Mouse (Mus musculus) intestine, postnatal 0 days (tissue): ENCODE measurements around the gene Gabra4. TPM values are rescaled to one million over a fixed set of nuclear protein-coding genes. Genes with fewer than 3 reads are reported as not detected.

Source experiments
- ATAC-seq: fragments of 200-750 bp; cut with Nextera tagmentation; 2 replicates; pipeline ENCODE4 v1.8.0; 2017; ENCODE audit warnings: mild to moderate bottlenecking, moderate TSS enrichment, moderate library complexity
- H3K27ac ChIP-seq: fragments of 300-500 bp; sonication (generic); 2 replicates; pipeline ENCODE4 v1.5.1; 2014; ENCODE audit warnings: mild to moderate bottlenecking, low read depth, low read length, moderate library complexity
- H3K27me3 ChIP-seq: fragments of 300-500 bp; sonication (generic); replicated peaks from 2 replicates; pipeline ENCODE4 v1.6.1; 2014; ENCODE audit warnings: low read length, mixed read lengths; ENCODE audit not compliant: control insufficient read depth, insufficient read depth
- H3K36me3 ChIP-seq: fragments of 300-500 bp; sonication (generic); 2 replicates; pipeline ENCODE4 v1.6.1; 2014; ENCODE audit warnings: mild to moderate bottlenecking, moderate library complexity; ENCODE audit not compliant: control insufficient read depth, insufficient read depth
- H3K4me1 ChIP-seq: fragments of 300-500 bp; sonication (generic); replicated peaks from 2 replicates; pipeline ENCODE4 v1.6.1; 2014; ENCODE audit warnings: antibody characterized with exemption, low read length, mixed read lengths; ENCODE audit not compliant: control insufficient read depth, insufficient read depth
- H3K4me2 ChIP-seq: fragments of 300-500 bp; sonication (generic); replicated peaks from 2 replicates; pipeline ENCODE4 v1.6.1; 2014; ENCODE audit warnings: low read depth, mild to moderate bottlenecking, moderate library complexity
- H3K4me3 ChIP-seq: fragments of 300-500 bp; sonication (generic); 2 replicates; pipeline ENCODE4 v1.5.1; 2014; ENCODE audit warnings: low read depth, low read length
- H3K9ac ChIP-seq: fragments of 300-500 bp; sonication (generic); 2 replicates; pipeline ENCODE4 v1.6.1; 2014; ENCODE audit warnings: mild to moderate bottlenecking, low read depth, low read length
- H3K9me3 ChIP-seq: fragments of 300-500 bp; sonication (generic); 2 replicates; pipeline ENCODE4 v1.6.1; 2016; ENCODE audit warnings: mixed run types; ENCODE audit not compliant: control insufficient read depth
- CTCF ChIP-seq: sonication (generic); IDR thresholded peaks from 2 replicates; pipeline ENCODE4 v1.5.1; 2016; ENCODE audit warnings: low read depth, mild to moderate bottlenecking, control low read depth, antibody characterized with exemption, moderate library complexity
- WGBS: fragments of 180-500 bp; shearing (Covaris S2); extraction: QIAGEN DNeasy Blood & Tissue Kit; methylation state at CpG from one replicate; pipeline ENCODE4 v1.1.7; 2014; 5-methylcytosine and 5-hydroxymethylcytosine counted together
- polyA plus RNA-seq: library from polyadenylated mRNA; unstranded; fragments of >200 nt; fragmentation: Nextera tagmentation; extraction: Ambion mirVana; gene quantifications from 2 replicates; pipeline ENCODE4 v1.2.1, GENCODE M21; 2015

Gene Gabra4
- polyA plus RNA-seq, 1 experiment from 2014 or later, result 0.18 TPM

DNA sequence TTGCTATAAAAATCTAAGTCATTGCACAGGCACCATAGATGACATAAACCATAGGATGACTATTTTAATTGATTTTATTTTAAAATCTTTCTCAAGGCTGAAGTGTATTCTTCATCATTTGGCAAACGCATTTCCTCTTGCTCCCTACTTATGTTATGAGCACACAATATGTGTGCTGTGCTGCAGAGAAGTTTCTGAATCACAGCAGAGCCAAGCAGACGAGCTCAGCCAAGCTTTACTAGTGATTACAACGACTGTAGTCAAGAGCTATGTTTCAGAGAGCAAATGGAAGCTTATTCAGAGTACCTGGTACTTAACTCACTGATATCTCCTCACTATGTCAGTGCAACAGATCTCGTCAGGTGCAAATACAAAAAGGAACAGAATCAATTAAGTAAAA is 41.4 kb downstream of the Gabra4 start:
- TF ChIP-seq CTCF, result no peak
- no peaks in the 10 kb centered on the region for H3K9me3 ChIP-seq
- H3K4me3 ChIP-seq, result no peak overlapping the region
- H3K36me3 ChIP-seq, result no peaks in the 10 kb centered on the region
- ATAC-seq, result no peak
- H3K4me1 ChIP-seq, result no peaks in the 10 kb centered on the region
- no peak overlapping the region for H3K9ac ChIP-seq
- H3K4me2 ChIP-seq, result no peak overlapping the region
- 61% methylated on average over 4 of the region's 4 CpGs for WGBS
- no peak overlapping the region for H3K27ac ChIP-seq
- H3K27me3 ChIP-seq, result no peaks in the 10 kb centered on the region

DNA sequence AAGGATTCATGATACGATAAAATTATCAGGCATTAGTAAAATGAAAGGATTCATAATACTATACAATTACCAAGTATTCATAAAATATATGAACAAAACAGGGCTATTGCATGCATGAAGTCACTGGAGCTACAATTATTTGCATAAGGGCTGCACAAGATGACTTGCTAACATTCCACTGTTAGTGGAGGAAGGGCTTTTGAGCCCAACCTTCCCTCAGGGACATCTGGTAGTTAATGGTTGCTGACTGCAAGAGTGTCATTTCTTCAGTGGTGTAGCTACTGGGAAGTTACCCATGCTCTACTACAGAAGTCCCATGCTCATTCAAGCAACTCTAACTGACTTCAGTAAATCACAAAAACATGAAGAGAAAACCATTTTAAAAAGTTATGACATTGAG is 43.8 kb downstream of the Gabra4 start:
- no peaks in the 10 kb centered on the region for H3K27me3 ChIP-seq
- no peaks in the 10 kb centered on the region for H3K36me3 ChIP-seq
- WGBS, result 97% methylated on average over 1 of the region's 1 CpGs
- no peaks in the 10 kb centered on the region for H3K9me3 ChIP-seq
- no peak overlapping the region for H3K27ac ChIP-seq
- H3K4me1 ChIP-seq, result no peaks in the 10 kb centered on the region
- no peak overlapping the region for H3K9ac ChIP-seq
- no peak for TF ChIP-seq CTCF
- H3K4me3 ChIP-seq, result no peak overlapping the region
- no peak for ATAC-seq
- H3K4me2 ChIP-seq, result no peak overlapping the region

DNA sequence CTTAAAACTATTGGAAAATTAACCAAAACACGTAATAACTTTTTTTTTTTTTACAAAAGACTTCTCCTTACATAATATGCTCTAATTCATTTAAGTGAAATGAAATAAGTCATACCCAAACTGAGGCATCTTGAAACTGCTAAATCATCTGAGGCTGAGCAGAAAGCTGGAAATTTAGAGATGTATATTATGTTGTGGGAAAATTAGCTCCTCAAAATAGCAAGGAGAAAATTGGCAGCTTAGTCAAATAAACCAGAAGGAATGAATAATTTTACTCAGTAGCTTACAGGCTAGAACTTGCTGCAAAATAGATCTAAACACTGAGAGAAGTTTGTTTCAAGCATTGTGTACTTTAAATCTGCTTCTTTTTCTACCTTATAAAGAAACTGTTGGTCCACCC is 49.4 kb downstream of the Gabra4 start:
- Histone ChIP-seq H3K4me1 (no peaks in the 10 kb centered on the region), H3K9ac (no peak overlapping the region), H3K36me3 (no peaks in the 10 kb centered on the region), H3K4me3 (no peak overlapping the region), H3K9me3 (no peaks in the 10 kb centered on the region), H3K4me2 (no peak overlapping the region), H3K27me3 (no peaks in the 10 kb centered on the region), H3K27ac (no peak overlapping the region)
- ATAC-seq, result no peak
- TF ChIP-seq CTCF, result no peak
- WGBS, result 79% methylated on average over 1 of the region's 1 CpGs

DNA sequence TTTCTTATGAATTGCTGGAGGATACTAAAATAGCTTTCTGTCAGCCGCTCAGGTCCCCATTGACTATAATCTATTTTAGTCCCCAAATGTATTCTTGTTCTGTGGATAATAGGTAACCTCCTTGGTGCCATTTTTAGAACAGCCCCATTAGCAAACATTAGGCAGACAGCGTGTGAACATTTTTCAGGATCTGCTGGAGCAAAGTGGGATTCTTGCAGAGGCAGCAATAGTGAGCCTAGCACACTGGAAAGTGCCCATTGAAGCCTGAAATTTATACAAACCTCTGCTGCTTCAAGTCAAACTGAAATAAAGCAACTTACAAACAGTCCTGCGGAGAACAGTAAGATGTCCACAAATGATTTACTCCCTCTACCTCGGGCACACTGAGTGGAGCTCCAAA is 51.2 kb downstream of the Gabra4 start:
- 52% methylated on average over 4 of the region's 4 CpGs for WGBS

DNA sequence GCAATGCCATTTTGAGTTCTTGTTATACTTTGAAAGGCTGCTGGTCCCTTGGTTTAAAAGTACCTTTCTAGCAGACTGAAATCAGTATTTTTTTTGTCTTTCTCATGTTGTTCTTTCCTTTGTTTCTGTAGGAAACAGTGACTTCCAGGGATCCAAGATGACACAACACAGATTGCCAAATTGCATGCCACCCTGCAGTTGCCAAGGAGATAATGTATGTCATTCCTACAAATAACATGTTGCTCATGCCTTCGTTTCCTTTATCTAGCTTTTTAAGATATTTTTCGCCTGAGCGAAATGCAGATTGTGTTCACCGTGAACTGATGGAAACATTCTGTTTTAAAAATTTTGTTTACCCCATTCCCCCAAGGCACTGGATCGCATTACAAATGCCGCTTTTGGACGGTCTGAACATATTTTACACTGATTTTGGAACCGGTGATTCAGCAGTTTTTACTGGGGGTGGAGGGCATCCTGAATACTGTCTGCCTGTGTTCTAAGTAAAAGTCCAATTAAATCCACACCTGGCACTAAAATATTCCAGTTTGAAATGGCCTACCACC is 53.9 kb downstream of the Gabra4 start:
- no peak for TF ChIP-seq CTCF
- no peak overlapping the region for H3K9ac ChIP-seq
- H3K4me3 ChIP-seq, result no peak overlapping the region
- 70% methylated on average over 8 of the region's 8 CpGs for WGBS
- H3K4me1 ChIP-seq, result no peaks in the 10 kb centered on the region
- H3K4me2 ChIP-seq, result no peak overlapping the region
- no peak for ATAC-seq
- H3K9me3 ChIP-seq, result no peaks in the 10 kb centered on the region
- H3K27ac ChIP-seq, result no peak overlapping the region
- H3K36me3 ChIP-seq, result no peaks in the 10 kb centered on the region
- H3K27me3 ChIP-seq, result no peaks in the 10 kb centered on the region

More for the DNA sequence above, 51.2 kb downstream of the Gabra4 start:
- H3K36me3 ChIP-seq, result no peaks in the 10 kb centered on the region
- no peak overlapping the region for H3K4me2 ChIP-seq
- H3K4me1 ChIP-seq, result no peaks in the 10 kb centered on the region
- H3K27me3 ChIP-seq, result no peaks in the 10 kb centered on the region
- H3K4me3 ChIP-seq, result no peak overlapping the region
- H3K9ac ChIP-seq, result no peak overlapping the region
- no peaks in the 10 kb centered on the region for H3K9me3 ChIP-seq
- ATAC-seq, result no peak
- TF ChIP-seq CTCF, result no peak
- no peak overlapping the region for H3K27ac ChIP-seq

DNA sequence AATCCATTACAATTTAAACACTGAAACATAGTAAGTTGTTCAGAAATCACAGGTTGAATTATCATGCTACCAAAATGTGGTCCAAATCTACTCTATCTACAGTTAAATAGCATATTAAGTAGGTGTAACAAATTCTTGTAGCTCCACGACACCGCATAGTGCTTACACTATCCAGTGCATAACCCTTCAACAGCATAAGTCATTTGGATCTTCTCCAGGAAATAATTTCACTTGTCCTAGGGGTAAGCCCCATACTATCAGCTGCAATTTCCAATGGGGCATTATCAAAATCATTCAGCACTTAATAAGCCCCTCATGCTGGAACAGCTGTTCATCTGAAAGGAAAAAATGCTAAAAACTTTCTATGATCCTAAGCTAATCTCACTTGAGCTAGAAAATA is 62.8 kb downstream of the Gabra4 start:
- no peak for ATAC-seq
- H3K27ac ChIP-seq, result no peak overlapping the region
- H3K36me3 ChIP-seq, result no peaks in the 10 kb centered on the region
- H3K9ac ChIP-seq, result no peak overlapping the region
- TF ChIP-seq CTCF, result no peak
- no peaks in the 10 kb centered on the region for H3K4me1 ChIP-seq
- no peak overlapping the region for H3K4me2 ChIP-seq
- H3K9me3 ChIP-seq, result no peaks in the 10 kb centered on the region
- 77% methylated on average over 2 of the region's 2 CpGs for WGBS
- no peaks in the 10 kb centered on the region for H3K27me3 ChIP-seq
- H3K4me3 ChIP-seq, result no peak overlapping the region

DNA sequence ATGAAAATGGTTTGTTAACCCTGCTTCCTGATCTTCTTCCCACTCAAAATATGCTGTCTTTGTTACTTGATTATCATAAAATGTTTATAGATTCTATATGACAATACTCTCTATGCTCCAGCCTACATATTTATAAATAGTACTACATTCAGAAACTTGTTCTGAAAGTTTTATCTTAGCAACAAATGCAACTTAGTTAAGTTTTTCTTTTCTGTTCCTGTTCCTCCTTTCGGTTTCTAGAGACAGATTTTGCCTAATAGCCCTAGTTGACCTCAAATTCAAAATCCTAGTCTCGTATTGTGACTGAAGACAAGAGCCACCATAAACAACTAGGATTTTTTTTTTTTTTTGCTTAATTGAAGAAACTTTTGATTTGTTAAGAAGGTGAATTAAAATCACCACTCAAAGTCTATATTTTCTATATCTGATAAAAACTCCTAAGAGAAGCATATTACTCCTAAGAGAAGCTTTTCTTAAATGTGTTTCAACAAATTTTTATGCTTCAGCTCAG is 64.3 kb downstream of the Gabra4 start:
- H3K27ac ChIP-seq, result no peak overlapping the region
- H3K9ac ChIP-seq, result no peak overlapping the region
- no peaks in the 10 kb centered on the region for H3K36me3 ChIP-seq
- no peak overlapping the region for H3K4me2 ChIP-seq
- no peaks in the 10 kb centered on the region for H3K4me1 ChIP-seq
- no peak for ATAC-seq
- no peaks in the 10 kb centered on the region for H3K9me3 ChIP-seq
- WGBS, result 73% methylated on average over 2 of the region's 2 CpGs
- no peak for TF ChIP-seq CTCF
- H3K27me3 ChIP-seq, result no peaks in the 10 kb centered on the region
- no peak overlapping the region for H3K4me3 ChIP-seq
